10 mouse cellular contexts compared by ENCODE assay signal in the genomic region with DNA sequence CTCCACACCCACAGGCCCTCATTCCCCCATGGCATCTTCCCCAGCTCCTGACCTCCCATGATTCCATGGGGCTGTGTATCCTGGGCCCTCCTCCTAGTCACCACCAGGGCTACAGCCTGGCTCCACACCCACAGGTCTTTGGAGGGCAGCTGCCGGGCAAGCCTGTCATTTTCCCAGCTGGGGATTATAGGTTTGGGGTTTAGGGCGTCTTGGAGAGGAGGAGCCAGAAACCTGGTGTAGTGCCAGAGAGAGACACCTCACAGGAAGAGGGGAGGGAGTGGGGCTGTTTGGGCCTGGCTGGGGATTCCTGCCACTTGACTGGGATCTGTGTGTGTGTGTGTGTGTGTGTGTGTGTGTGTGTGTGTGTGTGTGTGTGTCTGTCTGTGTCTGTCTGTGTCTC.
DNase-seq lines count a peak whose midpoint lies in the region; ATAC-seq and TF ChIP-seq lines count a peak whose summit lies in the region.
"Had no signal": no experiment of that assay in that cellular context is flagged by ENCODE, and none has a peak within 500 bp of the region (broad histone marks: within the 10 kb centered on the region; RNA-seq: fewer than 3 reads in every experiment).

No protein-coding gene starts in this region.

- intact Hi-C loops in heart, postnatal 14 days (cut with DNase I): no loop called here

- H3K27ac ChIP-seq in forebrain, embryonic 10.5 days: peak overlapping the region; percentile 82
- H3K27ac ChIP-seq in forebrain, embryonic 16.5 days (ENCODE audit: low read length): no peak overlapping the region
- 0 out of 2 replicates have a peak overlapping the region, but pooled peaks have one; percentile 11 for H3K27ac ChIP-seq in embryonic facial prominence, embryonic 12.5 days
- no peak overlapping the region for H3K27ac ChIP-seq in limb, embryonic 14.5 days (replicated peaks; ENCODE audit: low read depth, low read length)

- peaks cover 57% of the 10 kb centered on the region for H3K36me3 ChIP-seq in forebrain, embryonic 10.5 days (replicated peaks)
- no peaks in the 10 kb centered on the region for H3K36me3 ChIP-seq in forebrain, embryonic 16.5 days (ENCODE audit: control insufficient read depth, insufficient read depth)
- H3K36me3 ChIP-seq in embryonic facial prominence, embryonic 12.5 days: 0 out of 2 replicates have a peak, but pooled peaks cover 4% of the 10 kb centered on the region
- H3K36me3 ChIP-seq in limb, embryonic 14.5 days (ENCODE audit: control insufficient read depth, insufficient read depth, low read length): peaks cover 43% of the 10 kb centered on the region

- no peak for DNase-seq in forebrain, embryonic 10.5 days (ENCODE audit: extremely low spot score, low spot score)
- peak; percentile 50 for DNase-seq in 3T3-L1 (ENCODE audit: low read depth, low spot score)
- peak; percentile 52 for DNase-seq in limb, embryonic 14.5 days (ENCODE audit: low spot score)
- no peak for DNase-seq in frontal cortex, postnatal 14 days (ENCODE audit: low spot score in 2 of 2)
- DNase-seq in B cell, adult 2 months: no peak
- DNase-seq in heart, postnatal 14 days: no peak
- DNase-seq: kidney, postnatal 14 days; liver had no signal

- no peak overlapping the region for H3K9ac ChIP-seq in forebrain, embryonic 16.5 days (replicated peaks; ENCODE audit: low read depth, low read length)
- no peak overlapping the region for H3K9ac ChIP-seq in embryonic facial prominence, embryonic 12.5 days
- no peak overlapping the region for H3K9ac ChIP-seq in limb, embryonic 14.5 days (ENCODE audit: low read depth, low read length, severe bottlenecking)

- no peaks in the 10 kb centered on the region for H3K9me3 ChIP-seq in forebrain, embryonic 10.5 days
- H3K9me3 ChIP-seq in forebrain, embryonic 16.5 days (ENCODE audit: control insufficient read depth, low read length): no peaks in the 10 kb centered on the region
- no peaks in the 10 kb centered on the region for H3K9me3 ChIP-seq in embryonic facial prominence, embryonic 12.5 days
- H3K9me3 ChIP-seq in limb, embryonic 14.5 days (ENCODE audit: control insufficient read depth, low read length): no peaks in the 10 kb centered on the region

- no peaks in the 10 kb centered on the region for H3K27me3 ChIP-seq in forebrain, embryonic 10.5 days (ENCODE audit: poor library complexity, severe bottlenecking)
- H3K27me3 ChIP-seq in forebrain, embryonic 16.5 days (replicated peaks; ENCODE audit: control insufficient read depth, insufficient read depth, low read length): no peaks in the 10 kb centered on the region
- H3K27me3 ChIP-seq in embryonic facial prominence, embryonic 12.5 days: no peaks in the 10 kb centered on the region
- H3K27me3 ChIP-seq in limb, embryonic 14.5 days (ENCODE audit: control insufficient read depth, insufficient read depth, low read length): no peaks in the 10 kb centered on the region

- no peak overlapping the region for H3K4me3 ChIP-seq in forebrain, embryonic 10.5 days
- H3K4me3 ChIP-seq in forebrain, embryonic 16.5 days (replicated peaks; ENCODE audit: low read length): no peak overlapping the region
- H3K4me3 ChIP-seq in embryonic facial prominence, embryonic 12.5 days: no peak overlapping the region
- no peak overlapping the region for H3K4me3 ChIP-seq in limb, embryonic 14.5 days (replicated peaks; ENCODE audit: low read length)

- peaks cover 92% of the 10 kb centered on the region for H3K4me1 ChIP-seq in forebrain, embryonic 10.5 days
- H3K4me1 ChIP-seq in forebrain, embryonic 16.5 days (replicated peaks; ENCODE audit: control insufficient read depth, insufficient read depth, low read length): peaks cover 67% of the 10 kb centered on the region
- H3K4me1 ChIP-seq in embryonic facial prominence, embryonic 12.5 days: peaks cover 92% of the 10 kb centered on the region
- peaks cover 72% of the 10 kb centered on the region for H3K4me1 ChIP-seq in limb, embryonic 14.5 days (ENCODE audit: control insufficient read depth, insufficient read depth, low read length)

- TF ChIP-seq POLR2A in limb, embryonic 14.5 days (IDR thresholded peaks at IDR 0.05; ENCODE audit: borderline replicate concordance, extremely low read depth, insufficient read depth, insufficient read length): no peak

- no peak overlapping the region for H3K4me2 ChIP-seq in forebrain, embryonic 16.5 days (ENCODE audit: low read length)
- no peak overlapping the region for H3K4me2 ChIP-seq in embryonic facial prominence, embryonic 12.5 days (replicated peaks)
- H3K4me2 ChIP-seq in limb, embryonic 14.5 days (replicated peaks; ENCODE audit: low read depth, low read length, severe bottlenecking): no peak overlapping the region

- 40% methylated on average over 2 of the region's 2 CpGs for WGBS in forebrain, embryonic 10.5 days
- 16% methylated on average over 2 of the region's 2 CpGs for WGBS in forebrain, embryonic 16.5 days
- WGBS in embryonic facial prominence, embryonic 12.5 days: 30% methylated on average over 2 of the region's 2 CpGs
- 14% methylated on average over 2 of the region's 2 CpGs for WGBS in limb, embryonic 14.5 days

- no peak for ATAC-seq in forebrain, embryonic 16.5 days
- no peak for ATAC-seq in embryonic facial prominence, embryonic 12.5 days (ENCODE audit: insufficient number of reproducible peaks, insufficient read depth, low FRiP score, low TSS enrichment)
- ATAC-seq in limb, embryonic 14.5 days (ENCODE audit: low FRiP score, low read depth): no peak

Comparison
In these comparisons a context has a peak if more than half of its experiments do, and no peak if none do; other contexts are left out.
1. H3K27ac ChIP-seq: peak in forebrain, embryonic 10.5 days (single experiment) and embryonic facial prominence, embryonic 12.5 days (single experiment); none in forebrain, embryonic 16.5 days (single experiment) and limb, embryonic 14.5 days (single experiment).
2. DNase-seq: peak in 3T3-L1 (single experiment) and limb, embryonic 14.5 days (single experiment); none in forebrain, embryonic 10.5 days (single experiment), frontal cortex, postnatal 14 days (0 of 2), B cell, adult 2 months (0 of 2) and heart, postnatal 14 days (0 of 2).